31 mouse cellular contexts compared by ENCODE assay signal in genomic region chr17:88383447-88383846, GRCm38 (mm10).
"Had no signal": no experiment of that assay in that cellular context is flagged by ENCODE, and none has a peak within 500 bp of the region (broad histone marks: within the 10 kb centered on the region; RNA-seq: fewer than 3 reads in every experiment).

No protein-coding gene starts in this region.

- DNase-seq: heart, postnatal 10 days; heart, postnatal 14 days; heart, postnatal 36 days; kidney, adult 11 months; kidney, adult 18-20 months; kidney, adult 2 months; kidney, adult 8-10 months; kidney, adult 9 months; kidney, postnatal 10 days; kidney, postnatal 25 days; kidney, postnatal 36 days; kidney, postnatal 4 days; layer of hippocampus, adult 9-11 months; layer of hippocampus, postnatal 36 days had no signal

- H3K36me3 ChIP-seq: heart, embryonic 10.5 days; heart, embryonic 12.5 days; heart, embryonic 13.5 days; heart, embryonic 15.5 days; hindbrain, embryonic 10.5 days; hindbrain, embryonic 12.5 days; hindbrain, embryonic 13.5 days; hindbrain, embryonic 15.5 days; kidney, embryonic 15.5 days had no signal

- H3K4me3 ChIP-seq: heart, embryonic 10.5 days; heart, embryonic 12.5 days; heart, embryonic 13.5 days; heart, embryonic 15.5 days; hindbrain, embryonic 10.5 days; hindbrain, embryonic 12.5 days; hindbrain, embryonic 13.5 days; hindbrain, embryonic 15.5 days; kidney, embryonic 15.5 days; layer of hippocampus, adult 2 months; left cerebral cortex, adult 2 months had no signal

- H3K9ac ChIP-seq: heart, embryonic 12.5 days; heart, embryonic 13.5 days; heart, embryonic 15.5 days; hindbrain, embryonic 12.5 days; hindbrain, embryonic 13.5 days; hindbrain, embryonic 14.5 days; hindbrain, embryonic 15.5 days; kidney, embryonic 15.5 days had no signal

- H3K9me3 ChIP-seq: heart, embryonic 10.5 days; heart, embryonic 12.5 days; heart, embryonic 13.5 days; heart, embryonic 15.5 days; hindbrain, embryonic 13.5 days; hindbrain, embryonic 15.5 days; kidney, embryonic 15.5 days had no signal

- ATAC-seq: hindbrain, embryonic 16.5 days; hindbrain, postnatal 0 days; inflammation-experienced regulatory T-cells, adult 6 months had no signal

- H3K4me2 ChIP-seq: heart, embryonic 11.5 days; heart, embryonic 12.5 days; heart, embryonic 13.5 days; heart, embryonic 15.5 days; hindbrain, embryonic 12.5 days; hindbrain, embryonic 13.5 days; hindbrain, embryonic 14.5 days; hindbrain, embryonic 15.5 days; kidney, embryonic 15.5 days had no signal

- H3K27ac ChIP-seq: heart, embryonic 10.5 days; heart, embryonic 13.5 days; heart, embryonic 15.5 days; hindbrain, embryonic 10.5 days; hindbrain, embryonic 12.5 days; hindbrain, embryonic 13.5 days; hindbrain, embryonic 14.5 days; hindbrain, embryonic 15.5 days; hindbrain, postnatal 0 days; kidney, embryonic 15.5 days; kidney, postnatal 0 days; layer of hippocampus, adult 2 months; left cerebral cortex, adult 2 months had no signal

- H3K4me1 ChIP-seq: heart, embryonic 10.5 days; heart, embryonic 12.5 days; heart, embryonic 13.5 days; heart, embryonic 15.5 days; hindbrain, embryonic 12.5 days; hindbrain, embryonic 13.5 days; hindbrain, embryonic 15.5 days; kidney, embryonic 15.5 days had no signal

- H3K27me3 ChIP-seq: heart, embryonic 12.5 days; heart, embryonic 13.5 days; heart, embryonic 15.5 days; hindbrain, embryonic 12.5 days; hindbrain, embryonic 13.5 days; hindbrain, embryonic 15.5 days; kidney, embryonic 15.5 days had no signal
